Mouse (Mus musculus) gastrocnemius, postnatal 14 days (tissue): ENCODE results near the gene Vmn2r96. TPM values are rescaled to one million over a fixed set of nuclear protein-coding genes. Genes with fewer than 3 reads are reported as not detected.
"Not testable (repeated sequence)": the region's sequence is repeated elsewhere in the genome, so short reads cannot be mapped to it uniquely, and the experiment has no call there.

Experiments used
- DNase-seq: peaks from one replicate; pipeline ENCODE4 v3.0.0; 2021; ENCODE audit warnings: mixed read lengths
- intact Hi-C: fragments of 180-260 bp; cut with DNase I; formaldehyde crosslinking; loops from one replicate; pipeline ENCODE4 v1.15.1; 2025; ENCODE audit warnings: low total_unique reads
- long read RNA-seq, 2 experiments: library from polyadenylated mRNA; stranded (forward); transcript quantifications; one replicate each; pipeline ENCODE4 v2.0.0; 2021
- total RNA-seq, 2 experiments: library from RNA; stranded (reverse); gene quantifications; 2 replicates each; pipeline ENCODE4 v1.2.3; 2021

Gene Vmn2r96
- total RNA-seq: not detected
- long read RNA-seq, experiment 1: 0 reads
- long read RNA-seq, experiment 2: 0 reads

- intact Hi-C loops, DNase-seq: not testable (repeated sequence)
These were observed at the start of gene Vmn2r96 for GRCm38 (mm10) chr17:18572851-18573250. Gene Vmn2r96 (plus strand): TSS chr17:18573151.

GRCm38 (mm10) chr17:18523371-18523770, 49.6 kb upstream of the Vmn2r96 start:
- no peak for DNase-seq
- intact Hi-C loops: no loop called here

GRCm38 (mm10) chr17:18523991-18524390, 49.0 kb upstream of the Vmn2r96 start:
- intact Hi-C loops: no loop called here

GRCm38 (mm10) chr17:18558212-18559158, 14.5 kb upstream of the Vmn2r96 start:
- DNase-seq, intact Hi-C loops: not testable (repeated sequence)

More at GRCm38 (mm10) chr17:18523991-18524390, 49.0 kb upstream of the Vmn2r96 start:
- DNase-seq: no peak

GRCm38 (mm10) chr17:18566186-18566585, 6.8 kb upstream of the Vmn2r96 start:
- DNase-seq, intact Hi-C loops: not testable (repeated sequence)

- DNase-seq, intact Hi-C loops: not testable (repeated sequence)
These were observed 42.2 kb downstream of the Vmn2r96 start for GRCm38 (mm10) chr17:18615151-18615550.

GRCm38 (mm10) chr17:18626532-18626931, 53.6 kb downstream of the Vmn2r96 start:
- DNase-seq: no peak
- intact Hi-C loops: no loop called here

Other genes with a start within 250 kb of the Vmn2r96 start
- not detected for gene Vmn2r95, start 149.1 kb upstream of the Vmn2r96 start, total RNA-seq